Mouse (Mus musculus) CH12.LX (cell line): Measurements from ENCODE around the gene Prss41. TPM values are rescaled to one million over a fixed set of nuclear protein-coding genes. Genes with fewer than 3 reads are reported as not detected.

ENCODE experiments used
- DNase-seq: peaks from one replicate; pipeline ENCODE4 v3.0.0-alpha.2; 2013; ENCODE audit errors: extremely low read depth
- H3K27ac ChIP-seq: 2 replicates; pipeline ENCODE4 v1.5.1; 2012; ENCODE audit warnings: low read depth, mild to moderate bottlenecking, control low read depth, moderate library complexity; ENCODE audit not compliant: insufficient read depth
- H3K27me3 ChIP-seq: replicated peaks from 2 replicates; pipeline ENCODE3; 2012; ENCODE audit warnings: inconsistent platforms
- H3K36me3 ChIP-seq, 2 experiments: replicated peaks in 1 of 2; 2 replicates each; pipeline versions ENCODE3 to v1.6.1; 2012; ENCODE audit warnings: inconsistent platforms in 1 of 2, low read length in 1 of 2, mild to moderate bottlenecking in 1 of 2, mixed read lengths in 1 of 2, moderate library complexity in 1 of 2; ENCODE audit not compliant: control insufficient read depth in 1 of 2, insufficient read depth in 1 of 2
- H3K4me1 ChIP-seq, 2 experiments: 2 replicates each; pipeline ENCODE4 v1.6.1; 2012; ENCODE audit warnings: inconsistent platforms in 1 of 2, moderate library complexity in 1 of 2; ENCODE audit not compliant: insufficient read depth in 2 of 2, control insufficient read depth in 1 of 2
- H3K4me2 ChIP-seq: 2 replicates; pipeline ENCODE4 v1.6.1; 2012; ENCODE audit warnings: low read depth, mild to moderate bottlenecking, control low read depth; ENCODE audit not compliant: poor library complexity, insufficient read depth, severe bottlenecking
- H3K4me3 ChIP-seq, 3 experiments: fragments of 150-350 bp in 1 of 3; sonication (generic) in 1 of 3; replicated peaks in 1 of 3; 2 replicates each; pipeline versions ENCODE3 to v1.5.1; 2011 to 2012; ENCODE audit warnings: low read depth in 2 of 3, low read length in 2 of 3, mild to moderate bottlenecking in 2 of 3, moderate library complexity in 2 of 3, control low read depth in 1 of 3, improper control_type of control experiment in 1 of 3, inconsistent platforms in 1 of 3, mixed read lengths in 1 of 3; ENCODE audit not compliant: poor library complexity in 1 of 3
- H3K79me2 ChIP-seq: replicated peaks from 2 replicates; pipeline ENCODE4 v1.6.1; 2012; ENCODE audit warnings: mild to moderate bottlenecking, moderate library complexity; ENCODE audit not compliant: control insufficient read depth, poor library complexity, insufficient read depth, severe bottlenecking; ENCODE audit errors: extremely low read depth
- H3K9ac ChIP-seq: 2 replicates; pipeline ENCODE4 v1.6.1; 2012; ENCODE audit warnings: low read depth, mild to moderate bottlenecking, control low read depth, moderate library complexity; ENCODE audit not compliant: insufficient read depth
- H3K9me3 ChIP-seq: replicated peaks from 2 replicates; pipeline ENCODE3; 2012; ENCODE audit warnings: low read length, inconsistent platforms, mixed read lengths
- CHD2 ChIP-seq: IDR thresholded peaks from 2 replicates; pipeline ENCODE4 v1.6.1; 2011; ENCODE audit warnings: low read length, improper control_type of control experiment
- CTCF ChIP-seq, 2 experiments: IDR thresholded peaks in 1 of 2; conservative IDR thresholded peaks in 1 of 2; 2 replicates each; pipeline ENCODE4 v1.5.1; 2011 to 2012; ENCODE audit warnings: low read depth in 2 of 2, low read length in 2 of 2, improper control_type of control experiment in 1 of 2, inconsistent platforms in 1 of 2, mild to moderate bottlenecking in 1 of 2, moderate library complexity in 1 of 2
- E2F4 ChIP-seq: IDR thresholded peaks from 2 replicates; pipeline ENCODE4 v1.6.1; 2011; ENCODE audit warnings: low read depth, low read length, improper control_type of control experiment; ENCODE audit not compliant: insufficient replicate concordance
- EP300 ChIP-seq: IDR thresholded peaks from 2 replicates; pipeline ENCODE4 v1.6.1; 2011; ENCODE audit warnings: low read length, improper control_type of control experiment
- HCFC1 ChIP-seq: IDR thresholded peaks from 2 replicates; pipeline ENCODE4 v1.6.1; 2012; ENCODE audit warnings: low read depth, mild to moderate bottlenecking, inconsistent platforms, low read length, improper control_type of control experiment
- JUND ChIP-seq: conservative IDR thresholded peaks from 2 replicates; pipeline ENCODE4 v1.6.1; 2011; ENCODE audit warnings: low read depth, low read length, improper control_type of control experiment
- MAFK ChIP-seq: IDR thresholded peaks from 2 replicates; pipeline ENCODE4 v1.6.1; 2011; ENCODE audit warnings: low read length, improper control_type of control experiment; ENCODE audit not compliant: insufficient replicate concordance
- MYC ChIP-seq: IDR thresholded peaks from 2 replicates; pipeline ENCODE4 v1.6.1; 2011; ENCODE audit warnings: low read depth, mild to moderate bottlenecking, improper control_type of control experiment, low read length
- NELFE ChIP-seq: IDR thresholded peaks from 2 replicates; pipeline ENCODE4 v1.6.1; 2011; ENCODE audit warnings: low read depth, low read length, improper control_type of control experiment
- NRF1 ChIP-seq: IDR thresholded peaks from 2 replicates; pipeline ENCODE4 v1.6.1; 2014; ENCODE audit warnings: low read depth, mild to moderate bottlenecking, inconsistent platforms, low read length, improper control_type of control experiment, moderate library complexity
- PAX5 ChIP-seq: IDR thresholded peaks from 2 replicates; pipeline ENCODE4 v1.6.1; 2012; ENCODE audit warnings: low read length, inconsistent platforms, mixed read lengths
- POLR2A ChIP-seq: IDR thresholded peaks from 2 replicates; pipeline ENCODE4 v1.6.1; 2011; ENCODE audit warnings: low read depth, mild to moderate bottlenecking, improper control_type of control experiment, low read length
- POLR2AphosphoS2 ChIP-seq: IDR thresholded peaks from 2 replicates; pipeline ENCODE4 v1.6.1; 2011; ENCODE audit warnings: low read depth, low read length, improper control_type of control experiment
- RCOR1 ChIP-seq: conservative IDR thresholded peaks from 2 replicates; pipeline ENCODE4 v1.6.1; 2012; ENCODE audit warnings: low read depth, mild to moderate bottlenecking, inconsistent platforms, low read length, improper control_type of control experiment
- SMC3 ChIP-seq: IDR thresholded peaks from 2 replicates; pipeline ENCODE4 v1.6.1; 2011; ENCODE audit warnings: low read depth, low read length, improper control_type of control experiment
- TBP ChIP-seq: conservative IDR thresholded peaks from 2 replicates; pipeline ENCODE4 v1.6.1; 2011; ENCODE audit warnings: low read depth, low read length, improper control_type of control experiment
- TCF12 ChIP-seq: IDR thresholded peaks from 2 replicates; pipeline ENCODE4 v1.6.1; 2014; ENCODE audit warnings: low read depth, mild to moderate bottlenecking, inconsistent platforms, low read length, improper control_type of control experiment
- ZKSCAN1 ChIP-seq: IDR thresholded peaks from 2 replicates; pipeline ENCODE4 v1.6.1; 2012; ENCODE audit warnings: low read depth, inconsistent platforms, low read length, improper control_type of control experiment, borderline replicate concordance
- dilution Hi-C: fragments of 300-500 bp; cut with MboI; formaldehyde crosslinking; loops from 2 replicates; pipeline ENCODE4 v1.14.3; 2020; ENCODE audit warnings: low sequenced_read_pairs; ENCODE audit not compliant: extremely low pct_unique_long_range_greater_than_20kb, extremely low pct_ligation_motif_present
- in situ Hi-C: fragments of 300-500 bp; cut with MboI; formaldehyde crosslinking; loops from 3 replicates; pipeline ENCODE4 v1.14.3; 2019; ENCODE audit warnings: low sequenced_read_pairs, low pct_ligation_motif_present, low pct_unique_long_range_greater_than_20kb, mixed read lengths
- polyA plus RNA-seq: library from polyadenylated mRNA; unstranded; fragments of >175 nt; gene quantifications from 2 replicates; pipeline ENCODE4 v1.2.1, GENCODE M21; 2012; ENCODE audit warnings: low read depth; ENCODE audit not compliant: insufficient read length
- total RNA-seq, 2 experiments: library from RNA; depleted of rRNA; stranded (reverse); fragments of 300-350 nt in 1 of 2; fragments of >200 nt in 1 of 2; gene quantifications; 2 replicates each; pipeline ENCODE4 v1.2.3; 2012 to 2014

The Prss41 gene
- total and polyA plus RNA-seq, 3 experiments = 0.16 to 1.0 (median 0.24) TPM

- TF ChIP-seq RCOR1 (no peak), E2F4 (no peak), SMC3 (no peak), TCF12 (no peak), HCFC1 (no peak), CTCF (conservative IDR thresholded peaks at IDR 0.05 in 1 of 2, IDR thresholded peaks at IDR 0.05 in 1 of 2; ENCODE audit: low read depth in 2 of 2, low read length in 2 of 2) (no peak), EP300 (no peak), CHD2 (no peak), JUND (no peak), PAX5 (no peak), TBP (no peak), ZKSCAN1 (no peak), MAFK (no peak)
- in situ Hi-C loops = no loop called here
- dilution Hi-C loops = no loop called here
Measured at GRCm38 (mm10) chr17:23819235-23819634, 24.7 kb downstream of the Prss41 start.

GRCm38 (mm10) chr17:23818579-23818978 is 25.4 kb downstream of the Prss41 start:
- Histone ChIP-seq H3K27ac (no peak overlapping the region), H3K79me2 (peaks cover 35% of the 10 kb centered on the region)
- DNase-seq = no peak
- in situ Hi-C loops = no loop called here
- TF ChIP-seq MYC (no peak), POLR2AphosphoS2 (peak; percentile 54; the same call in 1 of the 2 replicates), POLR2A (peak; percentile 31; the same call in 1 of the 2 replicates)
- TF ChIP-seq, all 38 proteins: peak for 2
- peaks cover 96 to 99% of the 10 kb centered on the region in 2 experiments for H3K36me3 ChIP-seq
- H3K9ac ChIP-seq = no peak overlapping the region
- dilution Hi-C loops = no loop called here
- H3K9me3 ChIP-seq = peaks cover 5% of the 10 kb centered on the region
- no peak overlapping the region for H3K4me3 ChIP-seq
- no peak overlapping the region for H3K4me2 ChIP-seq
- H3K27me3 ChIP-seq = no peaks in the 10 kb centered on the region
- peaks cover 0 to 9% of the 10 kb centered on the region in 2 experiments; a peak in 1 of 4 replicates for H3K4me1 ChIP-seq

More at GRCm38 (mm10) chr17:23819235-23819634, 24.7 kb downstream of the Prss41 start:
- H3K79me2 ChIP-seq = peaks cover 31% of the 10 kb centered on the region
- peaks cover 0 to 9% of the 10 kb centered on the region in 2 experiments; a peak in 1 of 4 replicates for H3K4me1 ChIP-seq
- H3K27me3 ChIP-seq = no peaks in the 10 kb centered on the region
- H3K36me3 ChIP-seq = peaks cover 97 to 99% of the 10 kb centered on the region in 2 experiments
- no peak overlapping the region for H3K4me3 ChIP-seq
- no peak for DNase-seq
- H3K4me2 ChIP-seq = no peak overlapping the region
- H3K9ac ChIP-seq = no peak overlapping the region
- peaks cover 5% of the 10 kb centered on the region for H3K9me3 ChIP-seq
- no peak overlapping the region for H3K27ac ChIP-seq

- H3K27me3 ChIP-seq = no peaks in the 10 kb centered on the region
- H3K9ac ChIP-seq = no peak overlapping the region
- H3K9me3 ChIP-seq = peaks cover 5% of the 10 kb centered on the region
- dilution Hi-C loops = no loop called here
- H3K4me3 ChIP-seq = no peak overlapping the region
- in situ Hi-C loops = no loop called here
- H3K27ac ChIP-seq = no peak overlapping the region
- H3K36me3 ChIP-seq = peaks cover 84 to 99% of the 10 kb centered on the region in 2 experiments
- H3K4me2 ChIP-seq = no peak overlapping the region
- DNase-seq = no peak
- H3K79me2 ChIP-seq = peaks cover 54% of the 10 kb centered on the region
- H3K4me1 ChIP-seq = 0 out of 4 replicates have a peak, but pooled peaks cover 0 to 6% of the 10 kb centered on the region in 2 experiments
- TF ChIP-seq MAFK (no peak), NELFE (no peak), E2F4 (no peak), EP300 (no peak), NRF1 (no peak)
- TF ChIP-seq, all 38 proteins: peak for 0
Measured at GRCm38 (mm10) chr17:23815641-23816040, 28.3 kb downstream of the Prss41 start.
